Mouse (Mus musculus) hindlimb bud, embryonic 11.5 days (tissue): ENCODE measurements at regions not wholly inside any gene's neighbourhood (a gene's known extent, or its start where the extent isn't known, plus 50 kb on each side); places are given as distances from the start of the nearest gene placed in this dataset.

Source experiments
- DNase-seq: peaks from one replicate; pipeline ENCODE4 v3.0.0-alpha.2; 2012; ENCODE audit warnings: low read depth, low spot score; ENCODE audit errors: extremely low spot score

GRCm38 (mm10) chr5:112634701-112635100 is 57.7 kb upstream of the Sez6l start:
- no peak for DNase-seq

DNA sequence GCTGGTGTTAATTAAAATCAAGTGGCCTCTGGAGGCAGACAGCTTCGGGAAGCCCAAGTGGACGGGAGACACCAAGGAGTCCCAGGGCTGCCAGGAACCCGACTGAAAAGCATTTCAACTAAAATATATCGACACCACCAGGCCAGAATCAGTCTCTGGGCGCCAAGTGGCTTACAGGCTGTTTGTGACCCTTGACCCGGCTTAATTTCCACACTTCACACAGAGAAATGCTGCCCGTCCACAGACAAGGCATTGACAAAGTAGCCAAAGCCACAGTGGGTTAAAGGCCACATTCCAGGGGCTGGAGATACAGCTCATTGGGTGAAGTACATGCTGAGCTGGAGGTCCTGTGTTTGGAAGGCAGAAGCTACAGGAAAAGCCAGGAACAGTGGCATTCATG is 54.8 kb upstream of the Sez6l start:
- peak; percentile 10 for DNase-seq

DNA sequence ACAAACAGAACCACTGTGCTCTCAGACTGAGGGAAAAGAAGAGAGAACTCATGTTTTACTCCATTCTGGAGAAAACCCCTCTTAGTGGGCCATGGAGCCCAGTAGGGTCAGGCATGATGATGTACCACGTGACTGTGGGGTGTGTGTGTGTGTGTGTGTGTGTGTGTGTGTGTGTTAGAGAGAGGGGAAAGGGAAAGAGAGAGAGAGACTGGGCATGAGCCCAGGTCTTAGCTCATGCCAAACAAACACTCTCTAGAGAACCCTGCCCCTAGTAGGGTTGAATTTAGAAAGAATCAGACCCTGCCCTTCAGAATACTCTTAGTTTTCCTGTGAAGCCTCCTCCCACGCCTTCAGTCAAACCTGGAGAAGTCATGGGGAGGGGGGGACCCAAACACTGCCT is 52.7 kb upstream of the Sez6l start:
- no peak for DNase-seq

GRCm38 (mm10) chr5:112628073-112628790 is 51.2 kb upstream of the Sez6l start:
- DNase-seq = no peak

DNA sequence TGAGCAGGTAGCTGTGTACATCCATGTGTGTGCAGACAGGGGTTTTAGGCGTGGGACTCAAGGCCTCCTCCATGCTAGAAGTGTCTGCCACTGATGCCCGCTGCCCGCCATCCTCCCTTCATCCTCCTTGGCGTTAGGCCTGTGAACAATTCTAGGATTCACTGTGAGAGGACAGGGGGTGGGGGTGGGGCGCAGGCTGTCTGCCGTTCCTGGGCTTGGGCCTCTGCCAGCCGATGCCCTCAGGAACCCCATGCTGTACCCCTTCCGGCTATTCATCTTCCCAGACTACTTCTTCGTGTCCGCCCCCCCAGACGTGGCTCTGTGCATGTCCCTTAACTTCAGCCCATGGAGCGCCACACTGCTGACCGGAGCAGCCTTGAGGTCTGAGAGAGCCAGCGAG is 50.3 kb upstream of the Sez6l start:
- no peak for DNase-seq
